In the genomic region with DNA sequence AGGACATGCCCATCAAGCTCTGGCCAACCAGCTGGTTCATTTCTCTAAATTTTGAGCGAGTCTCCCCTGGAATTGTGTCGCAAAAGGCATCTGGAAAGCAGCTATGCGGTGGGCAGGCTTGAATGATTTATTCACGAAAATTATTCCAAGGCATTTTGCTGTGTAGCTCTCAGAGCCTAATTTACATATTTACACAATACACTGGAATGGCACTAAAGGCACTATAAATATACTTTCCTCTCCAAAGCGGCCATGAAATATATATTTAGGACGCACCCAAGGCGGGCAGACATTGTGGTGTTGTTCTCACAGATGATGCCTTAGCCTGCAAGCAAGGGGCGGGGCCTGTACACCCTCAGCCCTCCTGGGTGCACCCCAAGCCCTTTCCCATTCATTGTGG, we compare ENCODE assay signal across 12 mouse cellular contexts.
DNase-seq lines count a peak whose midpoint lies in the region; ATAC-seq and TF ChIP-seq lines count a peak whose summit lies in the region.
"Had no signal": no experiment of that assay in that cellular context is flagged by ENCODE, and none has a peak within 500 bp of the region (broad histone marks: within the 10 kb centered on the region; RNA-seq: fewer than 3 reads in every experiment).

No protein-coding gene starts in this region.

- peaks cover 37% of the 10 kb centered on the region for H3K4me1 ChIP-seq in midbrain, embryonic 13.5 days (replicated peaks)
- H3K4me1 ChIP-seq in thymus, adult 2 months (replicated peaks; ENCODE audit: control insufficient read depth, insufficient read depth, low read length), result no peaks in the 10 kb centered on the region
- 0 out of 2 replicates have a peak, but pooled peaks cover 4% of the 10 kb centered on the region for H3K4me1 ChIP-seq in limb, embryonic 10.5 days
- H3K4me1 ChIP-seq: megakaryocyte, embryonic 14.5 days had no signal

- peaks cover 5% of the 10 kb centered on the region; the same call in 1 of the 2 replicates for H3K9me3 ChIP-seq in midbrain, embryonic 13.5 days
- H3K9me3 ChIP-seq in limb, embryonic 10.5 days (replicated peaks), result no peaks in the 10 kb centered on the region
- H3K9me3 ChIP-seq: liver, embryonic 15.5 days had no signal

- peak overlapping the region; percentile 45 for H3K27ac ChIP-seq in midbrain, embryonic 13.5 days
- H3K27ac ChIP-seq in thymus, adult 2 months (ENCODE audit: control insufficient read depth, insufficient read depth, low read length), result no peak overlapping the region
- H3K27ac ChIP-seq in limb, embryonic 10.5 days, result no peak overlapping the region
- H3K27ac ChIP-seq: liver, embryonic 15.5 days had no signal

- 39% methylated on average over 8 of the region's 8 CpGs for WGBS in midbrain, embryonic 13.5 days
- 88% methylated on average over 8 of the region's 8 CpGs for WGBS in thymus, adult 2 months
- WGBS in limb, embryonic 10.5 days, result 87% methylated on average over 8 of the region's 8 CpGs

- no peak overlapping the region for H3K4me2 ChIP-seq in midbrain, embryonic 13.5 days (replicated peaks)
- H3K4me2 ChIP-seq: liver, embryonic 15.5 days had no signal

- no peak overlapping the region for H3K9ac ChIP-seq in midbrain, embryonic 13.5 days (replicated peaks)
- H3K9ac ChIP-seq: liver, embryonic 15.5 days had no signal

- ATAC-seq in midbrain, embryonic 13.5 days, result peak; percentile 25; the same call in 1 of the 2 replicates
- ATAC-seq: Patski had no signal

- no peak overlapping the region for H3K4me3 ChIP-seq in midbrain, embryonic 13.5 days (replicated peaks)
- no peak overlapping the region for H3K4me3 ChIP-seq in thymus, adult 2 months (ENCODE audit: control insufficient read depth, insufficient read depth, low read length)
- H3K4me3 ChIP-seq in limb, embryonic 10.5 days, result no peak overlapping the region
- H3K4me3 ChIP-seq: liver, embryonic 15.5 days had no signal

- peaks cover 54% of the 10 kb centered on the region for H3K27me3 ChIP-seq in midbrain, embryonic 13.5 days
- no peaks in the 10 kb centered on the region for H3K27me3 ChIP-seq in thymus, adult 2 months (ENCODE audit: control insufficient read depth, insufficient read depth, low read length)
- H3K27me3 ChIP-seq in limb, embryonic 10.5 days (ENCODE audit: low read depth, poor library complexity, severe bottlenecking), result no peaks in the 10 kb centered on the region
- H3K27me3 ChIP-seq: liver, embryonic 15.5 days; megakaryocyte, embryonic 14.5 days; Patski had no signal

- no peak for TF ChIP-seq POLR2A in thymus, adult 2 months (IDR thresholded peaks at IDR 0.05; ENCODE audit: control insufficient read depth, extremely low read depth, insufficient read depth, low read length, poor library complexity)

- DNase-seq in right cerebral cortex, adult 18-20 months, result peak; percentile 48
- DNase-seq in right cerebral cortex, postnatal 4 days, result no peak
- DNase-seq in layer of hippocampus, adult 18-20 months (ENCODE audit: low spot score in 2 of 2), result peak; percentile 8 to 39
- DNase-seq in telencephalon, adult 2 months (ENCODE audit: low read depth, low spot score), result peak; percentile 62
- DNase-seq in thymus, adult 2 months, result no peak
- no peak for DNase-seq in limb, embryonic 10.5 days (ENCODE audit: low spot score)
- DNase-seq in urinary bladder, postnatal 25 days (ENCODE audit: low spot score), result no peak
- DNase-seq: cerebellum, postnatal 25 days had no signal

- TF ChIP-seq CTCF in thymus, adult 2 months (IDR thresholded peaks at IDR 0.05; ENCODE audit: borderline replicate concordance, control insufficient read depth, extremely low read depth, insufficient read depth, low read length, poor library complexity), result no peak

- H3K36me3 ChIP-seq in midbrain, embryonic 13.5 days, result peaks cover 5% of the 10 kb centered on the region
- H3K36me3 ChIP-seq in thymus, adult 2 months (ENCODE audit: control insufficient read depth, insufficient read depth, low read length), result no peaks in the 10 kb centered on the region
- H3K36me3 ChIP-seq in limb, embryonic 10.5 days, result no peaks in the 10 kb centered on the region
- H3K36me3 ChIP-seq: liver, embryonic 15.5 days had no signal

Comparison
In these comparisons a context has a peak if more than half of its experiments do, and no peak if none do; other contexts are left out.
1. DNase-seq: peak in right cerebral cortex, adult 18-20 months (single experiment), layer of hippocampus, adult 18-20 months (2 of 2) and telencephalon, adult 2 months (single experiment); none in right cerebral cortex, postnatal 4 days (single experiment), thymus, adult 2 months (single experiment), limb, embryonic 10.5 days (single experiment) and urinary bladder, postnatal 25 days (single experiment).